Mouse (Mus musculus): Measurements from ENCODE around the gene Dll1.
A peak's percentile ranks its signal among the peaks of the same experiment; 100 is the strongest.

DNA sequence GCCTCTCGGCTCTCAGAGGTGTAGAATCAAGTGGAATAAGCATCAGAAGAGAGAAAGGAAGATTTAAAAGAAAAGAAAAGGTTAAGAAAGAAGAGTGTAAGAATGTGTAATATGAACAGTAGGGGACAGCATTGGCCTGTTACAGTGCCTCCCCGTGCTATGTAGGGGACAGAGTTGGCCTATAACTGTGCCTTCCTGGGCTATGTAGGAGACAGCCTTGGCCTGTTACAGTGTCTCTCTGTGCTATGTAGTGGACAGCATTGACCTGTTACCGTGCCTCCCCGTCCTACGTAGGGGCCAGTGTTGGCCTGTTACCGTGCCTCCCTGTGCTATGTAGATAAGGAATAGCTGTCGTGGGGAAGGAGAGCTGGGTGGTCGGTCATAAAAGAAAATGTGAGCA lies 42.9 kb upstream of the Dll1 start:
- peak; percentile 72 for TF ChIP-seq CTCF (IDR thresholded peaks at IDR 0.05; ENCODE audit: low read depth)
- TF ChIP-seq EP300 (IDR thresholded peaks at IDR 0.05; ENCODE audit: low read depth): no peak
